Mouse (Mus musculus) forebrain, embryonic 12.5 days (tissue): Measurements from ENCODE around the gene Slc39a2. TPM values are rescaled to one million over a fixed set of nuclear protein-coding genes. Genes with fewer than 3 reads are reported as not detected.

Source experiments
- ATAC-seq: fragments of 200-750 bp; cut with Nextera tagmentation; 2 replicates; pipeline ENCODE4 v1.8.0; 2017; ENCODE audit warnings: moderate TSS enrichment; ENCODE audit not compliant: low FRiP score
- H3K27ac ChIP-seq: fragments of 300-500 bp; sonication (generic); 2 replicates; pipeline ENCODE4 v1.5.1; 2016; ENCODE audit warnings: mild to moderate bottlenecking
- H3K27me3 ChIP-seq: fragments of 300-500 bp; sonication (generic); 2 replicates; pipeline ENCODE4 v1.6.1; 2016; ENCODE audit warnings: mild to moderate bottlenecking
- H3K36me3 ChIP-seq: fragments of 300-500 bp; sonication (generic); replicated peaks from 2 replicates; pipeline ENCODE4 v1.6.1; 2016; ENCODE audit warnings: mild to moderate bottlenecking
- H3K4me1 ChIP-seq: fragments of 300-500 bp; sonication (generic); 2 replicates; pipeline ENCODE4 v1.6.1; 2016
- H3K4me2 ChIP-seq: fragments of 300-500 bp; sonication (generic); 2 replicates; pipeline ENCODE4 v1.6.1; 2016; ENCODE audit warnings: mild to moderate bottlenecking, moderate library complexity
- H3K4me3 ChIP-seq: fragments of 300-500 bp; sonication (generic); replicated peaks from 2 replicates; pipeline ENCODE4 v1.5.1; 2016; ENCODE audit warnings: mild to moderate bottlenecking
- H3K9ac ChIP-seq: fragments of 300-500 bp; sonication (generic); 2 replicates; pipeline ENCODE4 v1.6.1; 2016; ENCODE audit warnings: mild to moderate bottlenecking
- H3K9me3 ChIP-seq: fragments of 300-500 bp; sonication (generic); 2 replicates; pipeline ENCODE4 v1.6.1; 2016
- WGBS: fragments of 180-500 bp; shearing (Covaris S2); methylation state at CpG from one replicate; pipeline ENCODE4 v1.1.7; 2016; 5-methylcytosine and 5-hydroxymethylcytosine counted together
- polyA plus RNA-seq: library from polyadenylated mRNA; unstranded; fragments of >200 nt; fragmentation: Nextera tagmentation; extraction: Ambion mirVana; gene quantifications from 2 replicates; pipeline ENCODE4 v1.2.1, GENCODE M21; 2016

Gene Slc39a2
- polyA plus RNA-seq, 1 experiment from 2014 or later: 1.3 TPM

DNA sequence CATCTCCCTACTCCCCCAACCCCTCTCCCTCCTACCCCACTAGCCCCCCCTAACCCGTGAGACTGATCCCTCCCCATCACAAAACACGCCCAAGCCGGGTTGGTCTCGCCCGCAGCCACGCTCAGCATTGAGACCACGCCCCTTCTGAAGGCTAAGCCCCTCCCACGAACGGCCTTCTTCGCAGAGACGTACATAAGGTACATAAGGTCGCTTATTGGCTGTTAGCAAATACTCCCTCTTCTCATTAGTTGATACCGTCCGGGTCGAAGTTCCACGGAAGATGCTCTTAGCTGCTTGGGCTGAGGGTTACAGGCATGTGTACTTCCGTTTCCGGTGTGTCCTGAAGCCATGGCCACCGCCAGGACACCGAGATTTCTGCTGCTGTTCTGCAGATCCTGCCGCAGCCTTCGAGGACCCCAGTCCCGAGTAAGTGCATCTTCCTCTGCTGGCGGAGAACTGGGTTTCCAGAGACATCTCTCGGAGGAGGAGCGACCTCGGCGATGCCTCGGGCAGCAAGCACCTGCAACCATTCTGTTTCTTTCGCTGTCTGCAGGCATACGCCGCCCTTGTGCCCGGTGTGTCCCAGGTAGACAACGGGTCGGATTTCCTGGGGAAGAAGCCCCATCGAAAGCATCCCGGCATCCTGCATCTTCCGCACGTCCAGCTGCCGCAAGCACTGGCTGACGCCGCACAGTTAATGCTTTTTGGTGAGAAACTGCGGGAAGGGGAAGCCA, 7.9 kb upstream of the Slc39a2 start, which contains the start of gene Mettl17:
Gene Mettl17, plus strand, starts transcription at position 245 of the 734 bp plus-strand sequence.
- Histone ChIP-seq H3K4me1 (peaks cover 19% of the 10 kb centered on the region), H3K4me2 (peak within 1 kb of the TSS; percentile 83), H3K36me3 (peaks cover 32% of the 10 kb centered on the region), H3K9me3 (no peaks in the 10 kb centered on the region), H3K4me3 (peak within 1 kb of the TSS; percentile 73), H3K27me3 (no peaks in the 10 kb centered on the region), H3K9ac (peak within 1 kb of the TSS; percentile 79), H3K27ac (peak within 1 kb of the TSS; percentile 87)
- WGBS: under 1% methylated on average over 43 of the region's 43 CpGs
- ATAC-seq: peak; percentile 96

DNA sequence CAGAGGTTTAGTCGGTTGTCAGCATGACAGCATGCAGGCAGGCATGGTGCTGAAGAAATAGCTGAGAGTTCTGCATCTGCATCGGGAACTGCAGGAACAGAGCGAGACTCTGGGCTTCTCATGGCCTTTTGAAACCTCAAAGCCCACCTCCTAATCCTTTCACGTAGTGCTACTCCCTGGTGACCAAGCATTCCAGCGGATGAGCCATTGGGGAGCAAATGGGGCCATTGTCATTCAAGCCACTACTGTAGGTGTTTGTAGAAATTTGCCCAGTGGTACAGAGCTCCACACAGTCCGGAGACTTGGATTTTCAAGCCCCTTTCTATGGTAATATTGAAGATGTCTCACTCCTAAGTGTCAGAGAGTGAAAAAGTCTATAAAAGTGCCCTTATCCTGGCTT, 6.6 kb upstream of the Slc39a2 start:
- no peaks in the 10 kb centered on the region for H3K27me3 ChIP-seq
- no peak for ATAC-seq
- peaks cover 45% of the 10 kb centered on the region for H3K36me3 ChIP-seq
- 42% methylated on average over 6 of the region's 6 CpGs for WGBS
- H3K9me3 ChIP-seq: no peaks in the 10 kb centered on the region
- H3K27ac ChIP-seq: no peak overlapping the region
- H3K4me3 ChIP-seq: peak overlapping the region; percentile 73; the same call in 1 of the 2 replicates
- H3K4me2 ChIP-seq: peak overlapping the region; percentile 83
- H3K4me1 ChIP-seq: peaks cover 19% of the 10 kb centered on the region
- no peak overlapping the region for H3K9ac ChIP-seq

DNA sequence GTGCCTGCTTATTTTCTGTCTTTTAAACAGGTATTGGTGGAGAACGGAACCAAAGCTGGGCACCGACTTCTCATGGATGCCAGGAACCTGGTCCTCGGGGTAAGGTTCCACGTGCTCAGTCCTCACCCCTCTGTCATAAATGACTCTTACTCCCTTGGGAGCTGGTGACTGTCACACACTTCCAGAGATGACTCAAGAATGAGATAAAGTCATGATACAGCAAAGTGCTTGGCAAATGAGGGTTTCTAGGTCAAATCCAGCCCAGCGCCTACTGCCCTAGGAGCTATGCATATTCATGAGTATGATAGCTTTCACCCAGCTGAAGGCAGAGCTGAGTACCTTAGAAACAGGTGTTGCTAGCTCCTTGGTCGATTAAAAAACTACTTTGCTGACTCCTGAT, 2.9 kb upstream of the Slc39a2 start:
- no peak overlapping the region for H3K27ac ChIP-seq
- no peak overlapping the region for H3K4me3 ChIP-seq
- H3K9ac ChIP-seq: no peak overlapping the region
- peaks cover 68% of the 10 kb centered on the region for H3K36me3 ChIP-seq
- H3K4me1 ChIP-seq: peaks cover 19% of the 10 kb centered on the region
- WGBS: 91% methylated on average over 6 of the region's 6 CpGs
- H3K4me2 ChIP-seq: no peak overlapping the region
- no peaks in the 10 kb centered on the region for H3K9me3 ChIP-seq
- no peaks in the 10 kb centered on the region for H3K27me3 ChIP-seq
- ATAC-seq: no peak

DNA sequence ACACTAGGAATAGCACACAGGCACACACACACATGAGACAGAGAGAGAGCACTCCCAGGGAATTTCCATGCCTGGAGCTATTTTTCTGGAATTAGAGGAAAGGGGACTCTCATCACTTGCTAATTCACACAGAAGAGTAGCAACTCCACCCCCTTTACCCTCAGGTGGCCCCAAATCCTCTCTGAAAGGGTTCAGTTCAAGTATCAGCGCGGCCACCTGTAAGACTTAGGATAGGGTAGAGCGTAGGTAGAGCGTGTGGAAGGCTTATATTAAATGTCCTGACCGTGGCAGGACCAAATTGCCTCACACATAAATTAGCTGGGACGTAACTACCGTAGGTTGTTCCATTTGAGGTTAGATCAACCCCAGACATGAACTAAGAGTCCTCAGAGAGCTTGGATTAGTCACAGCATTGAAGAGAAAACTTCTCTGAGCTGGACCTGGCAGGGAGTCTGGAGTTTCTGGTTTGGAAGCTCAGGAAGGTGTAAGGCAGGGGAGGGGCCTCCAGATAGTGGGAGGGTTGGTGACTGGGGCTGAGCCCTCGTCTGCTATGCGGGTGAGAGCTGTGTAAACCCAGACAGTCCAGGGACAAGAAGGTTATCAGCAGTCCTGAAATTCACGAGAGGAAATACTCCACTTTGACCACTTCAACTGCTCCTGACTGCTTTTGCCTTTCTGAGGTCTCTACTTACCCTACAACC, 555 bp downstream of the Slc39a2 start:
- no peak overlapping the region for H3K27ac ChIP-seq
- H3K9me3 ChIP-seq: no peaks in the 10 kb centered on the region
- no peak overlapping the region for H3K9ac ChIP-seq
- ATAC-seq: no peak
- H3K4me3 ChIP-seq: no peak overlapping the region
- no peak overlapping the region for H3K4me2 ChIP-seq
- peaks cover 57% of the 10 kb centered on the region for H3K36me3 ChIP-seq
- H3K4me1 ChIP-seq: no peaks in the 10 kb centered on the region
- WGBS: 34% methylated on average over 10 of the region's 10 CpGs
- no peaks in the 10 kb centered on the region for H3K27me3 ChIP-seq

DNA sequence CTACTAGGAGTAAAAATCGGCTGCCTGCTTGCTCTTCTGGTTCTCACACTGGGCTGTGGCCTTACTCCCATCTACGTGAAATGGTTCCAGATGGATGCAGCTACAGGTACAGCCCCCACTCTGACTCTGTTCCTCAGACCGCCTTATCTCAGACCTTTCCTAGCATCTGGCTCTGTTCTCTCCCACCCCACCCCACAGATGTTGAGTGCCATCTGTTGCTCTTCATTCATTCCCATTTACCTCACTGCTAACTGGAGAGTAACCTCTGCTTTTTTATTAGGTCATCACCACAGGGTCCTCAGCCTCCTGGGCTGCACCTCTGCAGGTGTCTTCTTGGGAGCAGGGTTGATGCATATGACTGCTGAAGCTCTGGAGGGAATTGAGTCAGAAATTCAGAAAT, 1.1 kb downstream of the Slc39a2 start:
- 64% methylated on average over 3 of the region's 3 CpGs for WGBS
- Histone ChIP-seq H3K36me3 (peaks cover 51% of the 10 kb centered on the region), H3K4me3 (no peak overlapping the region), H3K27ac (no peak overlapping the region), H3K9ac (no peak overlapping the region), H3K9me3 (no peaks in the 10 kb centered on the region), H3K4me2 (no peak overlapping the region), H3K27me3 (no peaks in the 10 kb centered on the region), H3K4me1 (no peaks in the 10 kb centered on the region)
- ATAC-seq: no peak

DNA sequence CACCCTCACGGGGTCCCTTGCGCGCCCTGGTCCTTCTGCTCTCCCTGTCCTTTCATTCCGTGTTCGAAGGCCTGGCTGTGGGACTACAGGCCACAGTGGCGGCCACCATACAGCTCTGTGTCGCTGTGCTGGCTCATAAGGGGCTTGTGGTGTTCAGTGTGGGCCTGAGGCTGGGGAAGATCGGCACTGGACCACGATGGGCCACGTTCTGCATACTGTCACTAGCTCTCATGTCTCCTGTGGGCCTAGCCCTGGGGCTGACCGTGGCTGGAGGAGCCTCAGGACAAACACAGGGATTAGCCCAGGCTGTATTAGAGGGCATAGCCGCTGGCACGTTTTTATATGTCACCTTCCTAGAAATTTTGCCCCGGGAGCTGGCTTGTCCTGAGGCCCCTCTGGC, 2.4 kb downstream of the Slc39a2 start:
- WGBS: 79% methylated on average over 14 of the region's 14 CpGs
- Histone ChIP-seq H3K36me3 (peaks cover 38% of the 10 kb centered on the region), H3K27me3 (no peaks in the 10 kb centered on the region), H3K4me3 (no peak overlapping the region), H3K4me1 (no peaks in the 10 kb centered on the region), H3K9me3 (no peaks in the 10 kb centered on the region), H3K4me2 (no peak overlapping the region), H3K9ac (no peak overlapping the region), H3K27ac (peak overlapping the region; percentile 19; the same call in 1 of the 2 replicates)
- no peak for ATAC-seq

DNA sequence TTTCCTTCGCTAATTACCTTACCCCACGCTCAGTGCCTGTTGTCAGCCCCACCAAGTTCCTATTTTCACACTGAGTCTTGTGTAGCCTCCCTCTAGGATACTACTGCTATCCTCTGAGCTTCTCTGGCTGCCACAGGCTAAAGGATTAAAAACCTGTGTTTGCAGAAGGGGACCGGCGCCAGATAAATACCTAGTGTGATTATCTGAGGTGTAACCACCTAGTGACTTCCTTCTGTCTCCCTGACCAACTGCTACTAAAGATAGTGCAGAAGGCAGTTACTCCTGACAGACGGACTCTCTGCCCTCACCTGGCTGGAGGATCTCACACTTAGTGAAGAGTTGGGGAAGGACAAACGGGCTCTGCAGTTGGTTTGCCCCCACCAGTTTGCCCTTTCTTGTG, 3.3 kb downstream of the Slc39a2 start:
- H3K36me3 ChIP-seq: peaks cover 29% of the 10 kb centered on the region
- no peaks in the 10 kb centered on the region for H3K9me3 ChIP-seq
- 84% methylated on average over 6 of the region's 6 CpGs for WGBS
- H3K4me1 ChIP-seq: no peaks in the 10 kb centered on the region
- H3K27ac ChIP-seq: no peak overlapping the region
- no peak for ATAC-seq
- no peak overlapping the region for H3K4me2 ChIP-seq
- H3K9ac ChIP-seq: no peak overlapping the region
- H3K4me3 ChIP-seq: no peak overlapping the region
- no peaks in the 10 kb centered on the region for H3K27me3 ChIP-seq

DNA sequence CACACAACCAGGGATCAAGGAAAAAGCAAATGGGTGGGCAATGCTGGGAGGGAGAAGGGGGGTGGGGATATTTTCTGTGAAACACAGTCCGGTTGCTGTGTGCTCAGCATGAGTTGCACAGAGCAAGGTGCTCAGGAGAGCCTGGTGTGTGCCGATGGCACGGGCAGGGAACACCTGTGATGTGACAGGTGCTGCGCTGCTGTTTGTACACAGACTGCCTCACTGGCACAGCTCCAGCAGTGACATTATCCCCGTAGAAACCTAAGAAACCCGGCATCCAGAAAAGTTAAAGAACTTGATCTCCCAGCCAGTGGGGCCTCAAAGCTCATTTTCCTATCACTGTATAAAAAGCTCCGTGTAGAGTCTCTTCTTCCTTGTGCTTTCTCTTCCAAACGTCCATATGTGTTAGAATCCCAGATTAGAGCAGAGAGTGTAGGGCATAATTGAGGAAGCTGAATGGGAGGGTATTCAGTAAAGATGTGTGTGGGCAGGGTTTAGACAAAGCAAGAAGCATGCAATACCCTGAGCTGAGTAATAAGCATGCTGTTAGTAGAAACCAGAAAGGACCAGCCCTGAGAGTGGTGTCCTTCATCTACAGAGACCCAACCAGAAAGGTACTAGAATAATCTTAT, 4.0 kb downstream of the Slc39a2 start:
- Histone ChIP-seq H3K36me3 (peaks cover 23% of the 10 kb centered on the region), H3K4me2 (no peak overlapping the region), H3K27me3 (no peaks in the 10 kb centered on the region), H3K9ac (no peak overlapping the region), H3K4me3 (no peak overlapping the region), H3K9me3 (no peaks in the 10 kb centered on the region), H3K27ac (no peak overlapping the region), H3K4me1 (no peaks in the 10 kb centered on the region)
- 79% methylated on average over 8 of the region's 8 CpGs for WGBS
- no peak for ATAC-seq

DNA sequence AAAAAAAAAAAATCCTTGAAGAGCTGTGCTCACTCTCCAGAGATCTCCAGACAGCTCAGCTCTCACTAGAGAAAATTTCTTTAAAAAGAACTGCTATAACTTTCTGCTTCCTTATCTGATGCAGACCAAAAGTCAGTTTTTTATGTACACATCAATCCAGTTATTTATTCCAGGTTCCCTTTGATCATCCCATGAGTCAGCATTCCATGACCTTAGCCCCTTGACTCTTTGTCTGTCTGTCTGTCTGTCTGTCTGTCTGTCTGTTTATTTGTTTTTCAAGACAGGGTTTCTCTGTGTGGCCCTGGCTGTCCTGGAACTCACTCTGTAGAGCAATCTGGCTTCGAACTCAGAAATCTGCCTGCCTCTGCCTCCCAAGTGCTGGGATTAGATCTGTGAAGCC, 6.7 kb downstream of the Slc39a2 start:
- Histone ChIP-seq H3K36me3 (peaks cover 11% of the 10 kb centered on the region), H3K9me3 (no peaks in the 10 kb centered on the region), H3K27ac (no peak overlapping the region), H3K9ac (no peak overlapping the region), H3K4me2 (no peak overlapping the region), H3K4me1 (no peaks in the 10 kb centered on the region), H3K4me3 (no peak overlapping the region), H3K27me3 (no peaks in the 10 kb centered on the region)
- WGBS: 97% methylated on average over 1 of the region's 1 CpGs
- no peak for ATAC-seq

DNA sequence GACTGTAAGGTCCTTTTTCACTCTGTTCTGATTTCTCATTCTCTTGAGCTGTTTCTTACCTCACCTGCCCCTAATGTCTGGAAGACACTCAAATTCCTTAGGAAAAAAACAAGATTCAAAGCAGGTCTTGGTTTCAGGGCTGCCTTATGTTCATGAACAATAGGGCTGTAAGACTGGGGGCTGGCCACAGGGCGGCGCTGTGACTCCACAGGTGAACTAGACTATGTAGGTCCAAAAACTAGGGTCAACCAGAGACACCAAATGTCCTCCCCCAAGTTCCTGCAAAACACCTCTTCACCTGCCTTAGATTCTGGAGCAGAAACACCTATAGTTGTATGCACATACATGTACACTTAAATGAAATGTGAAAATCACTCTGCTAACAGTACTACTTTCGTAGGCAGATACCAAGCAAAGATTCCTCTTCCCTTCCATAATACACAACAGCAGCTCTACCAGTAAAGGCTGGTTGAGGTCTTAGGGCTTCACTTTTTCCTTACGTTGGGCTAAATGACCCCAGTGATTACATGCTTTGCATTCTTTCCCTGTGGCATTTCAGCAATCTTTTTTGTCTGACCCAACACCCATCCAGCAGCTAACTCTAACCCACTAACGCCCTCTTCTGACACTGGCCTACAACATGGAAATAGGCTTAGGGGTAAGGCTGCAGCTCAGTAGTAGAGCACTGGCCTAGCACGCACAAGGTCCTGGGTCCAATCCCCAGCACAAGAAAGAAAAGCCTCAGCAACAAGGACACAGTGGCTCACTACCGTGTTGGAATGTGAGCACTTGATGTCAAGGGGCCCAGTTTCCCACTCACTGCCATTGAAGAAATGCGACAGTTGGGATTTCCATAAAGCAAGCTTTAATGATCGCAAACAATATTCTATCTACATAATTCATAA, 10.4 kb downstream of the Slc39a2 start:
- Histone ChIP-seq H3K9me3 (no peaks in the 10 kb centered on the region), H3K27ac (no peak overlapping the region), H3K4me2 (no peak overlapping the region), H3K4me3 (no peak overlapping the region), H3K4me1 (no peaks in the 10 kb centered on the region), H3K27me3 (no peaks in the 10 kb centered on the region), H3K9ac (no peak overlapping the region), H3K36me3 (no peaks in the 10 kb centered on the region)
- ATAC-seq: peak; percentile 66; the same call in 1 of the 2 replicates
- 63% methylated on average over 9 of the region's 9 CpGs for WGBS

DNA sequence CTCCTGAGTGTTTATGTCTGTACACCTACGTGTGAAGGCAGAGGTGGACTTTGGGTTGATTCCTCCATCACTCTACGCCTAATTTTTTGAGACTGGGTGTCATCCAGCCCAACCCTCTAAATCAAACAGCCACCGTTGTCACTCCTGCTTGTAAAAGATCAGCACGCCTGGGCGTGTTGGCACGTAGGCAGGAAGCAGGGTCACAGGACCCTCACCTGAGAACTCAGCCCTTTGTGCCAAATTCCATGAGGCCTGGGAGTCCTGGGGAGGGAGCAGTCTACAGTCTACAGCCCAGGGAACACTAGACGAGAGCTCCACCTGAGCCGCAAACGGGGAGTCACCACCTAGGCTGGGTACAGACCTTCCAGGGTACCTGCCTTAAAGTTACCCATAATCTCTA, 11.1 kb downstream of the Slc39a2 start:
- no peak overlapping the region for H3K4me3 ChIP-seq
- no peaks in the 10 kb centered on the region for H3K4me1 ChIP-seq
- H3K36me3 ChIP-seq: no peaks in the 10 kb centered on the region
- no peaks in the 10 kb centered on the region for H3K27me3 ChIP-seq
- H3K4me2 ChIP-seq: no peak overlapping the region
- H3K9me3 ChIP-seq: no peaks in the 10 kb centered on the region
- ATAC-seq: no peak
- no peak overlapping the region for H3K27ac ChIP-seq
- no peak overlapping the region for H3K9ac ChIP-seq
- 89% methylated on average over 9 of the region's 9 CpGs for WGBS

DNA sequence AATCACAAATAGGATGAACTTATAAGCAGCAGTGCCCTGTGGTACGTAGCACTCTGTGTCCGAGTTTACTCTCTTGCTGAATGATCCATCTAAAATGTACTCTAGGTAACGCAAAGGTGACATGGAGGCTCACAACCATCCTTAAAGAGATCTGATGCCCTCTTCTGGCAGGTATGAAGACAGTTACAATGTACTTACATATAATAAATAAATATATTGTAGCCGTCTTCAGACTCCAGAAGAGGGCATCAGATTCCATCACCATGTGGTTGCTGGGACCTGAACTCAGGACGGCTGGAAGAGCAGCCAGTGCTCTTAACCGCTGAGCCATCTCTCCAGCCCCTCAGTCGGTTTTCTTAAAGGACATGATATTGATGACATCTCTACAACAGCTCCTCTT, 12.0 kb downstream of the Slc39a2 start:
- 72% methylated on average over 7 of the region's 7 CpGs for whole genome bisulfite sequencing
- no peak overlapping the region for H3K27ac ChIP-seq
- no peak overlapping the region for H3K9ac ChIP-seq
- no peaks in the 10 kb centered on the region for H3K9me3 ChIP-seq
- H3K4me2 ChIP-seq: no peak overlapping the region
- H3K27me3 ChIP-seq: no peaks in the 10 kb centered on the region
- no peak for ATAC-seq
- no peaks in the 10 kb centered on the region for H3K36me3 ChIP-seq
- no peak overlapping the region for H3K4me3 ChIP-seq
- H3K4me1 ChIP-seq: no peaks in the 10 kb centered on the region
